Mouse (Mus musculus) heart, adult 2 months (tissue): ENCODE data around the gene Map2.

ENCODE experiments used
- CTCF ChIP-seq: fragments of 200-600 bp; IDR thresholded peaks from 2 replicates; pipeline ENCODE4 v1.8.1; 2022; ENCODE audit warnings: antibody characterized with exemption, mild to moderate bottlenecking, moderate library complexity
- POLR2A ChIP-seq: fragments of 200-500 bp; IDR thresholded peaks from 2 replicates; pipeline ENCODE4 v1.6.1; 2011; ENCODE audit warnings: mild to moderate bottlenecking, low read depth, low read length, control low read depth; ENCODE audit not compliant: insufficient read depth

DNA sequence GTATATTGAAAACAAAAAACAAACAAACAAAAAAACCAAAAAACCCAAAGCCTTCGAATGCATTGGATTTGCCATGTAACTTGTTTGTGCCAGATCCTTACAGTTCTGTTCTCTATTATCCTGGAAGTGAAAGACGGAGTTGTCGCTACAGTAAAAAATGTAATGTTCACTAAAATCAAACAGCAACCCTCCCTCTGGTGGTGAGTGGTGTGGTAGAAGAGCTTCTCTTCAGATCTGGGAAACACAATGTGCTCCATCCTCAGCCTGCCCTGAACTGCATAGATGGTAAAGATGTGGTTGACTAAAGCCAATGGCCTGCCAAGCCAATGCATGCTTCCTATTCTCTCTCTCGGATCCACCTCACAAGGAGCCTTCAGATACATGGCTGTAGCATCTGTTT is 105.1 kb downstream of the Map2 start:
- TF ChIP-seq CTCF (no peak), POLR2A (no peak)
